Mouse (Mus musculus) testis, adult 2 months (tissue): ENCODE data around the gene Ndrg2. TPM values are rescaled to one million over a fixed set of nuclear protein-coding genes. Genes with fewer than 3 reads are reported as not detected.

Experiments
- H3K27ac ChIP-seq: fragments of 200-500 bp; 2 replicates; pipeline ENCODE4 v1.5.1; 2012; ENCODE audit warnings: low read depth, low read length; ENCODE audit not compliant: control insufficient read depth, insufficient read depth
- H3K27me3 ChIP-seq: fragments of 200-500 bp; 2 replicates; pipeline ENCODE4 v1.6.1; 2012; ENCODE audit warnings: mild to moderate bottlenecking, low read length, moderate library complexity; ENCODE audit not compliant: control insufficient read depth, insufficient read depth
- H3K36me3 ChIP-seq: fragments of 200-500 bp; 2 replicates; pipeline ENCODE4 v1.6.1; 2012; ENCODE audit warnings: mild to moderate bottlenecking, low read length; ENCODE audit not compliant: control insufficient read depth, insufficient read depth
- H3K4me1 ChIP-seq: fragments of 200-500 bp; 2 replicates; pipeline ENCODE4 v1.6.1; 2012; ENCODE audit warnings: low read length; ENCODE audit not compliant: control insufficient read depth, insufficient read depth
- H3K4me3 ChIP-seq: fragments of 200-500 bp; 2 replicates; pipeline ENCODE4 v1.5.1; 2012; ENCODE audit warnings: low read depth, mild to moderate bottlenecking, low read length, moderate library complexity, mixed read lengths; ENCODE audit not compliant: control insufficient read depth
- CTCF ChIP-seq: fragments of 200-500 bp; IDR thresholded peaks from 2 replicates; pipeline ENCODE4 v1.5.1; 2012; ENCODE audit warnings: low read depth, mild to moderate bottlenecking, inconsistent platforms, low read length, moderate library complexity; ENCODE audit not compliant: control insufficient read depth, insufficient read depth, insufficient replicate concordance
- POLR2A ChIP-seq: fragments of 200-500 bp; IDR thresholded peaks from 2 replicates; pipeline ENCODE4 v1.6.1; 2012; ENCODE audit warnings: low read depth, mild to moderate bottlenecking, inconsistent platforms, low read length, moderate library complexity; ENCODE audit not compliant: control insufficient read depth
- polyA plus RNA-seq: library from polyadenylated mRNA; depleted of rRNA; stranded (reverse); fragments of >200 nt; gene quantifications from 2 replicates; pipeline ENCODE4 v1.2.3, GENCODE M21; 2012; rRNA removed

The Ndrg2 gene
- polyA plus RNA-seq, result 27.3 and 31.6 TPM in 2 replicates

DNA sequence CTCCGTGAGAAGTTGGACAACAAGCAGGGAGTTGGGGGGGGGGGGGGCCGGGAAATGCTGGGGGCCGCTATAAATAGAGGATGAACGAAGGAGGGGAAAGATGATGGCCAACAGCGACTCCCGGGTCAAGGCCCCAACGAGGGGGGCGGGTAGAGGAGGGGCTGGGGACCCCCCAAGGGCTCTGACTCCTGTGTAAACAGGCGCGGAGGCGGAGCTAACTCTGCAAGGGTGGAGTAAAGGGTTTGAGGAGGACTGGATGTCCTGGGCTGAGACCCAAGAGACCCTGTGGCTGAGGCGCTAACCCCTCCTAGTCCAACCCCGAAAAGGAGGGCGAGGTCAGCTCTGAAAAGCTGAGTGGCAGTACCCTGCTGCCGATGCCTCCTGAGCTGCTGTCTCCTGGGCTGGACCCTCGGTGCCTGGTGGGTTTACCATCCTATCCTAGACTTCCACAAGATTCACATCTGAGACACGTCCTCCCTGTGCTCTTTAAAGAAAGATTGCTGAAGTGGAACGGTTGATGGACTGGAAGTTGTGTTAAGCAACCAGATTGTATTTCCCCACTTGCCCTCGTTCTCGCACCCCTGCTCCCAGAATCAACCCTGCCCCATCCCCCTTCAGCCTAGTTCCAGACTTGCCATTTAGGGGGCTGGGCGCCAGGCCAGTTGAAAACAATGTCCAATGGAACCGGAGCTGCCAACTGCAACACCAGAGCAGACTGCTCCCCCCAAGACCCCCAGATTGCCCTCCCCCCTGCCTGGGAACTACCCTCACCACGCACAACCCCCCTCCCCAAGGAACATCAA is at the start of gene Ndrg2:
Gene Ndrg2 (minus strand): TSS at position 199 of the 803 bp plus-strand sequence.
- H3K27me3 ChIP-seq, result no peaks in the 10 kb centered on the region
- peak within 1 kb of the TSS; percentile 76 for H3K27ac ChIP-seq
- H3K4me1 ChIP-seq, result peaks cover 15% of the 10 kb centered on the region
- no peaks in the 10 kb centered on the region for H3K36me3 ChIP-seq
- TF ChIP-seq CTCF (no peak), POLR2A (no peak)
- peak within 1 kb of the TSS; percentile 76 for H3K4me3 ChIP-seq

DNA sequence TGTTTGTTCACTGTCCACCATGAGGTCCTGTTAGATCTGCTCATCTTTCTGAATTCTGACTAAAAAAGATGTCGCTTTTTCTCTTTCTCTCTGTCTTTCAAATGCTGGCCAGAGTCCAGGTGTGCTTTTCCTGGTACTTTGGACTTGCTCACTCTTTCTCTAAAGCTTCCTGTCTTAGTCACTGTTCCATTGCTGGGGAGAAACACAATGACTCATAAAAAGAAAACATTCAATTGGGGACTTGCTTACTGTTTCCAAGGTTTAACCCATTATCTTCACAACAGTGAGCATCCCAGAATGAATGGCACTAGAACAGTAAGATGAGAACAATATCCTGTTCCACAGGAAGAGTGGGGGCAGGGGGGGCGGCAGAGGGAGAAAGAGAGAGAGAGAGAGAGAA is 46.4 kb upstream of the Ndrg2 start:
- H3K4me1 ChIP-seq, result no peaks in the 10 kb centered on the region
- no peak overlapping the region for H3K27ac ChIP-seq
- H3K36me3 ChIP-seq, result no peaks in the 10 kb centered on the region
- TF ChIP-seq POLR2A (no peak), CTCF (no peak)
- no peak overlapping the region for H3K4me3 ChIP-seq
- H3K27me3 ChIP-seq, result no peaks in the 10 kb centered on the region

- Histone ChIP-seq H3K36me3 (no peaks in the 10 kb centered on the region), H3K4me3 (peak overlapping the region; percentile 27), H3K4me1 (peaks cover 11% of the 10 kb centered on the region), H3K27ac (no peak overlapping the region), H3K27me3 (no peaks in the 10 kb centered on the region)
- no peak for TF ChIP-seq POLR2A
- no peak for TF ChIP-seq CTCF
Measured at GRCm38 (mm10) chr14:51943336-51943735, 29.4 kb upstream of the Ndrg2 start.

DNA sequence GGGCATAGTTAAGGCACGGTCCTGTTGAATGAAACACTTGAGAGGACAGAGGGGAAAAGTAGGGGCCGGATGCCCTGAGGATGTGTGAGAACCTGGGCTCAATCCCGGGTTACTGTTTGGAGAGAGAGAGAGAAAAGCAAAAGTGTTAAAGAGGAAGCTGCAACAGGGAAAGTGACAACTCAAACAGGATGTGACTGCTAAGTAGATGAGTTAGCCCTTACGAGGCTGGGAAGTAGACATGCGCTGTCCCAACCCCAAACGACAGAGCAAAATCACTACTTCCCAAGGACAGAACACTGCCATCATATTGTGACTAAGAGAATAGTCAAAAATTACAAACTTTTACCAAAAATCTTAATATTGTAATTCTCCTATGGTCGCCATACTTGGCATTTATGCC is 28.3 kb upstream of the Ndrg2 start:
- no peak overlapping the region for H3K27ac ChIP-seq
- peaks cover 11% of the 10 kb centered on the region for H3K4me1 ChIP-seq
- TF ChIP-seq POLR2A (no peak), CTCF (no peak)
- no peak overlapping the region for H3K4me3 ChIP-seq
- H3K36me3 ChIP-seq, result no peaks in the 10 kb centered on the region
- H3K27me3 ChIP-seq, result no peaks in the 10 kb centered on the region

DNA sequence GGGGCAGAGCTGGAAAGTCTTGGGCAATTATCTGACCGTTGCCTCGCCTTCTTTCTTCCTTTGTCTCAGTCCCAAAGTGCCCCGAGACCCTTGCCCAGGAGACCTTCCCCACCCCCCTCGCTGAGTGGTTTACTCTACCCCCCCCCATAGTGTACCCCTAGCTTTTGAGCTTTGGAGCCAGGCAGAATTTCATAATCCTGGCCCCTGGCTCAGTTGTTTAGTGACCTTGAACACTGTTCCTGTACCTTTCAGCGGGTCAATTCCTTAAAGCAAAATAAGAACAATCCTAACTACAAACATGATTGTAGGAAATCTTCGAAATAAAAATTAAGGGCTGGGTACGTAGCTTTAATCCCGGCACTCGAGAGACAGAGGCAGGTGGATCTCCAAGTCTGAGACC is 27.6 kb upstream of the Ndrg2 start:
- Histone ChIP-seq H3K4me3 (no peak overlapping the region), H3K4me1 (peaks cover 11% of the 10 kb centered on the region), H3K36me3 (no peaks in the 10 kb centered on the region), H3K27me3 (no peaks in the 10 kb centered on the region), H3K27ac (no peak overlapping the region)
- TF ChIP-seq POLR2A (no peak), CTCF (no peak)

- no peak for TF ChIP-seq POLR2A
- TF ChIP-seq CTCF, result no peak
- Histone ChIP-seq H3K27me3 (no peaks in the 10 kb centered on the region), H3K4me3 (no peak overlapping the region), H3K36me3 (no peaks in the 10 kb centered on the region), H3K4me1 (peaks cover 11% of the 10 kb centered on the region), H3K27ac (0 out of 2 replicates have a peak overlapping the region, but pooled peaks have one; percentile 1)
Measured at GRCm38 (mm10) chr14:51940944-51941560, 27.1 kb upstream of the Ndrg2 start.

DNA sequence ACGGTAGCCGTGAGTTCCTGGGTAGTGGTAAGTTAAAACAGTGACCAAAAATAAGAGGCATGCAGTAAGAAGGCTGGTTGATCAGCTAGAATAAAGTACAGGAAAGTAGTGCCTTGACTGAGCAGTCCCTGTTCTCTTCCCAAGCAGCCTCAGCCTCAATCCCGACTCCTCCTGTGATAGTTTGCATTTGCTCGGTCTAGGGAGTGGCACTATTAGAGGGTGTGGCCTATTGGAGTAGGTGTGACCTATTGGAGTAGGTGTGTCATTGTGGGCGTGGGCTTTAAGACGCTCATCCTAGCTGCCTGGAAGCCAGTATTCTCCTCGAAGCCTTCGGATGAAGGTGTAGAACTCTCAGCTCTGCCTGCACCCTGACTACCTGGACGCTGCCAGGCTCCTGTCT is 25.0 kb upstream of the Ndrg2 start:
- TF ChIP-seq CTCF (no peak), POLR2A (no peak)
- H3K27me3 ChIP-seq, result no peaks in the 10 kb centered on the region
- no peaks in the 10 kb centered on the region for H3K36me3 ChIP-seq
- H3K4me3 ChIP-seq, result no peak overlapping the region
- H3K27ac ChIP-seq, result no peak overlapping the region
- peaks cover 11% of the 10 kb centered on the region for H3K4me1 ChIP-seq
